Mouse (Mus musculus) olfactory bulb, adult 2 months (tissue): ENCODE data around the gene Ufl1. TPM values are rescaled to one million over a fixed set of nuclear protein-coding genes. Genes with fewer than 3 reads are reported as not detected.
"Not testable (repeated sequence)": the region's sequence is repeated elsewhere in the genome, so short reads cannot be mapped to it uniquely, and the experiment has no call there.

Experiments
- H3K27ac ChIP-seq: fragments of 200-500 bp; 2 replicates; pipeline ENCODE4 v1.5.1; 2012; ENCODE audit warnings: low read depth, low read length; ENCODE audit not compliant: insufficient read depth
- H3K4me1 ChIP-seq: fragments of 200-500 bp; 2 replicates; pipeline ENCODE4 v1.6.1; 2012; ENCODE audit warnings: low read length; ENCODE audit not compliant: control insufficient read depth, insufficient read depth
- H3K4me3 ChIP-seq: fragments of 200-500 bp; 2 replicates; pipeline ENCODE4 v1.5.1; 2012; ENCODE audit warnings: mild to moderate bottlenecking, low read depth, low read length, moderate library complexity; ENCODE audit not compliant: insufficient read depth
- CTCF ChIP-seq: fragments of 200-500 bp; IDR thresholded peaks from 2 replicates; pipeline ENCODE4 v1.5.1; 2012; ENCODE audit warnings: low read depth, mild to moderate bottlenecking, low read length, moderate library complexity; ENCODE audit not compliant: insufficient read depth
- POLR2A ChIP-seq: fragments of 200-500 bp; IDR thresholded peaks from 2 replicates; pipeline ENCODE4 v1.6.1; 2012; ENCODE audit warnings: mild to moderate bottlenecking, low read depth, low read length, moderate library complexity; ENCODE audit not compliant: insufficient read depth
- WGBS: fragments of 180-500 bp; shearing (Covaris S2); methylation state at CpG from one replicate; pipeline ENCODE4 v1.1.7; 2018; 5-methylcytosine and 5-hydroxymethylcytosine counted together
- polyA plus RNA-seq: library from polyadenylated mRNA; stranded (reverse); fragments of >200 nt; gene quantifications from 2 replicates; pipeline ENCODE4 v1.2.4, GENCODE M21; 2012; ENCODE audit warnings: low replicate concordance; ENCODE audit not compliant: missing spikeins, insufficient read depth, insufficient read length

Ufl1 gene
- polyA plus RNA-seq = not detected in 2 replicates

DNA sequence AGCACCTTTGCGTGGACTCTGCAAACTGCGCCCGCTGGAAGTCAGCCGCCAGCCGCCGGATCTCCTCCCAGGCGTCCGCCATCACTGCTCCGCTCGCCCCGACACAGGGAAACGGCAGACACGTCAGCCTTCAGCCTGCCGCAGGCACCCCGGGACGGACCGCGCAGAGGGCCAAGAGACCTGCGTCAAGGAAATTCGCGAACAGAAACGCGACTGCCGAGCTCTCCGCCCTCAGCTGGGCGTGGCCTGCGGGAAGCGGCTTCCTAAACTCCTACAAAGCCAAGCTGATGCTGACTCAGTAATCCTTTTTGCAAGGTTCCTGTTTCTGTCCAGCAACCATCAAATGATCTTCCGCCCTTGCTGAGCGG lies at the start of gene Ufl1:
Gene Ufl1 (minus strand): TSS at position 151 of the 368 bp plus-strand sequence.
- peak within 1 kb of the TSS; percentile 97 for H3K27ac ChIP-seq
- WGBS = 0% methylated on average over 30 of the region's 30 CpGs
- H3K4me3 ChIP-seq = peak within 1 kb of the TSS; percentile 94
- H3K4me1 ChIP-seq = no peaks in the 10 kb centered on the region
- TF ChIP-seq POLR2A = peak; percentile 82
- TF ChIP-seq CTCF = no peak

DNA sequence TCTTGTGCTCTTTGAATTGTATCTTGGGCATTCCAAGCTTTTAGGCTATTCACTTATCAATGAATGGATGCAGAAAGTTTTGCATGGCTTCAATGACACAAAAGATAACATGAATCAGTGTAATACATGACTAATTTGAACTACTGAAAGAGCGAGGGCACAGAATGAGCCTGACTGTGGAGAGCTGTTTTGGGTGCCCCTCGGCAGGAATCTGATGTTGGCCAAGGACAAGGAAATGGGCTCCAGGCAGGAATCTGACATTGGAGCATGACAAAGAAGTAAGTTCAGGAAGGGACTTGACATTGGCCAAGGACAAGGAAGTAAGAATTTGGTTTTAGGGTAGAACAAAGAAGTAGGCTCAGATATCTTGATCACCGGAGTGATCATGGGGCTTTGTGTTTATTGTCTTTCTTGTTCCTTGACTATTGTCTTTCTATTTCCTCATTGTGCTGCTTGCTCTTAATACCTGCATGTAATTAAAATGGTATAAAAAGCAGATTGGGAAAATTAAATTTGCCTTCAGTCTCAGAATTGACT lies 44.1 kb upstream of the Ufl1 start:
- 69% methylated on average over 3 of the region's 3 CpGs for WGBS
- H3K4me3 ChIP-seq = no peak overlapping the region
- no peak for TF ChIP-seq POLR2A
- no peak for TF ChIP-seq CTCF

DNA sequence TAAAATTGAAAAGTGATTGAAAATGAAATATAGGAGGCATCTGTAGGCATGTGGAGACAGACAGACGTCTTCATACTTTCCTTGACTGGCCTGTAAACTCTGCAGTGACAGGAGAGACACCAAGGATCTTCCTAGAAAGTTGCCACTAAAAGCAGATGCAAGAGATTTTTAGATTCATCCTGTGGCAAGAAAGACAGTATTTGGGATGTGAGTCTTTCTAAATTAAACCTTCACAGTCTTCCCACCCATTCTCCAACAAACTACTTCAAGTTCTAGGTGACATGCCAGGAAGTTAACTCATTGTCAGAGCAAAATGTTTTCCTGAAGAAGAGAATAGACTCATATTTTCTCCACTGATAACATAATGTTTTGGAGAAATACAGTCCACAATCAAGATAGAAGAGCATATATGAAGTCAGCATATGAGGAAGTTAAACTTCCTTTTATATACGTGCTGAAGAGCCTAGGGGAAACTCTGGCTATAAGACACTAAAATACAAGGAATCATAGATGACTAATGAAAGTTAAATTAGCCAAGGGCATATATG lies 41.1 kb upstream of the Ufl1 start:
- WGBS = 82% methylated on average over 2 of the region's 2 CpGs
- TF ChIP-seq POLR2A (no peak), CTCF (no peak)
- Histone ChIP-seq H3K4me3 (no peak overlapping the region), H3K4me1 (no peaks in the 10 kb centered on the region), H3K27ac (no peak overlapping the region)

More for the DNA sequence above, 44.1 kb upstream of the Ufl1 start:
- Histone ChIP-seq H3K27ac (no peak overlapping the region), H3K4me1 (no peaks in the 10 kb centered on the region)

DNA sequence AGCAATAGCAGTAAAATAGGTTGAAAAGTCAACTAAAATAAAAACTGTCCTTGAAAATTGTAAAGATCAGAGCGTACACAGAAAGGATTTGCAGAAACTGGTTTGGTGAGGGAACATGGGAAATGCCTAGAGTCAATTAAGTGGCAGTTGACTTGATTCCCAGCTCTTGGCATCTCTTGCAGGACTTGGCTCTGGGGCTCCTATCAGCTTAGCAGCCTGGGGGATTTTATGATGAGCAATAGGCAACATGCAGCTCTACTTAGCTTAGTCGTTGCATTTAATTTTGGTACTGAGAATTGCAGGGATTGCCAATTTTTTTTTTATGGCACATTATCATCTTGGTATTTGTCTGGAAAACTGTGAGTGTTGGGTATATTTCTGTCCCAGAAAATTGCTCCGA lies 32.1 kb upstream of the Ufl1 start:
- Histone ChIP-seq H3K4me1 (no peaks in the 10 kb centered on the region), H3K27ac (no peak overlapping the region), H3K4me3 (no peak overlapping the region)
- 57% methylated on average over 3 of the region's 3 CpGs for WGBS
- TF ChIP-seq CTCF = no peak
- no peak for TF ChIP-seq POLR2A

DNA sequence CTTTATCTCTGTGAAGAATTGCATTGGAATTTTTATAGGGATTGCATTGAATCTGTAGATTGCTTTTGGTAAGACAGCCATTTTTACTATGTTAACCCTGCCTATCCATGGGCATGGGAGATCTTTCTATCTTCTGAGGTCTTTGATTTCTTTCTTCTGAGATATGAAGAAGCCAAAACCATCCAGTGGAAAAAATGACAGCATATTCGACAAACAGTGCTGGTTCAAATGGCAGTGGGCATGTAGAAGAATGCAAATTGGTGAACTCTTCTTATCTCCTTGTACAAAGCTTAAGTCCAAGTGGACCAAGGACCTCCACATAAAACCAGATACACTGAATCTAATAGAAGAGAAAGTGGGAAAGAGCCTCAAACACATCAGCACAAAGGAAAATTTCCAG lies 3.4 kb upstream of the Ufl1 start:
- 84% methylated on average over 1 of the region's 1 CpGs for WGBS
- H3K27ac ChIP-seq = not testable (repeated sequence)

DNA sequence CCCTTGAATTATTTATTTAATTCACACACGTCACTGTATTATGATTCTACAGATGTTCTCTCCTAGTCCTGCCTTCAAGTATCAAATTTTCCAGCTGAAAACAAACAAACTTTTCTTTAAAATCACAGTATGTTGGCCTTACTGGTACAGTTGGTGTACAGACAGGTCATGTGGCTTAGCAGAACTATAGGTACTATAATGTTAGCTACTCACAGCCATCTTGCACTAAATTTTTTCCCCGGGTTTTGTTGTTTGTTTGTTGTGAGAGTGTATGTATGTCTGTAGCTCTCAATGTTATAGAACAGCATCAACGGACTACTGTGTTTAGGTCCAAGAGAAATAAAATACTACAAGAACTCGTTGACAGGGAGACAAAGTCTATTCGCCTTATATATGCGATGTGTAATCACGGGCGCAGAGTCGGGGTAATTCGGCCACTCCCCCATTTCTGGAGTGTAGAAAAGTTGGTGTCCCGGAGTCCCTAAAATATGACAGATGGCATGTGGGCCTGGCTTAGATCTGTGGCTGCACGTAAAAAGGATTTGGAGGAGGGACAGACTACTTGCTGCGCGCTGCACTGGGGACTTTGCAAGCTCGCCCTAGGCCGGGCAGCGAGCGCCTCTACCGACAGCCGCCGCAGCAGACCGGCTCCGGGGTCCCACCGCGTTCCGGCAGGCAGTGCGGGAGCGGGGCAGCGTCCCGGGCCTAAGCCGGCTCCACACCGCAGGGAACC lies 517 bp downstream of the Ufl1 start:
- H3K4me3 ChIP-seq = peak overlapping the region; percentile 94
- TF ChIP-seq POLR2A (no peak), CTCF (no peak)
- H3K4me1 ChIP-seq = no peaks in the 10 kb centered on the region
- WGBS = under 1% methylated on average over 32 of the region's 32 CpGs
- peak overlapping the region; percentile 97 for H3K27ac ChIP-seq

More for the DNA sequence above, 3.4 kb upstream of the Ufl1 start:
- not testable (repeated sequence) for H3K4me3 ChIP-seq, H3K4me1 ChIP-seq

DNA sequence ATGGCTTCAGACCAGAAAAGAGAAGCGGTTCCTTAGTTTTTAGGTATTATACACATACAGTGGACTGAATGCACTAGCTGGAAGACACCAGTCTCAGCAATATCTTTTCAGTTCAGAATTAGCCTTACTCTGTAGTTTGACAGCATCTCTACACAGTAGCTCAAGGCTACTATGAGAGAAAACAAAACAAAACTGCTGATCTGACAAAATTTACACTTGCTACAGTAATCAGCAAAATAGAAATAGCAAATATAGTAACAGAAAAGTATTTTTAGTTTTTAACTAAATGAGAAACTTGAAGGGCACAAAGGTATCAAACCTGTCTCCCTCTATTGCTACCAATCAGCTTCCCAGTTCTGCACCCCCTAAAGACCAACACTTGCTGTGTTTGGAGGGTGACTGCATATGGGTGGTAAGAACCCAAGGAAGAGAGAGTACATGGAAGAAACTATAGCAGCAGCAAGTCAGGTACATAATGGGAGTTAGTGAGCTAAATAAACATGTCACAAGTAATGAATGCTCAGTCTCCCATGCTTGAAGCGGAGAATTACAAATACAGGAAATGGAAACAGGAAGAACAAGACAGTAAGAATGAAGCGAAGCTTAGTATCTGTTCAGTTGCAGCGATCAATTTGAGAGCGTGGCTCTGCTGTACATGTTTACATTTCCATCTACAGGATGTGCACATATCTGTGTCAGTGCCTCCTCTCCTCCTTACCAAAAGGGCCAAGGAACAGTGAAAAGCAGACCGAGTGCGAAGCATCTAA lies 8.6 kb downstream of the Ufl1 start:
- TF ChIP-seq CTCF (no peak), POLR2A (no peak)
- no peak overlapping the region for H3K4me3 ChIP-seq
- WGBS = 93% methylated on average over 7 of the region's 7 CpGs
- H3K4me1 ChIP-seq = no peaks in the 10 kb centered on the region
- no peak overlapping the region for H3K27ac ChIP-seq

DNA sequence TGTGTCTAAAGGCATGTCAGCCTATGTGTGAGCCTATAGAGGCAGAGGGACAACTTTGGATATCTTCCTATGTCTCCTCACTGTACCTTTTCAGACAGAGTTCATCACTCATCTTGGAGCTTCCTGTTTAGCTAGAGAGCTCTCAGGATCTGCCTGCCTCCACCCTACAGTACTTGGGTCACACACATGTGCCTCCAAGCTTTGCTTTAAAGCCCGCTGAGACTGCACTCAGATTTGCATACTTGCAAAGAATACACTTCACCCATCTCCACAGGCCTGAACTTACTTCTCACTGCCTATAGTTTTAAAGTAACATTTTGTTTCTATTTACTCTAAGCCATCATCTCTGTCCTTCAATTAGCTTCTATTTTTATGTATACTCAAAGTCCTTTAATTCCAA lies 9.7 kb downstream of the Ufl1 start:
- WGBS = 97% methylated on average over 1 of the region's 1 CpGs
- no peak for TF ChIP-seq POLR2A
- TF ChIP-seq CTCF = no peak
- no peak overlapping the region for H3K27ac ChIP-seq
- H3K4me1 ChIP-seq = no peaks in the 10 kb centered on the region
- no peak overlapping the region for H3K4me3 ChIP-seq

DNA sequence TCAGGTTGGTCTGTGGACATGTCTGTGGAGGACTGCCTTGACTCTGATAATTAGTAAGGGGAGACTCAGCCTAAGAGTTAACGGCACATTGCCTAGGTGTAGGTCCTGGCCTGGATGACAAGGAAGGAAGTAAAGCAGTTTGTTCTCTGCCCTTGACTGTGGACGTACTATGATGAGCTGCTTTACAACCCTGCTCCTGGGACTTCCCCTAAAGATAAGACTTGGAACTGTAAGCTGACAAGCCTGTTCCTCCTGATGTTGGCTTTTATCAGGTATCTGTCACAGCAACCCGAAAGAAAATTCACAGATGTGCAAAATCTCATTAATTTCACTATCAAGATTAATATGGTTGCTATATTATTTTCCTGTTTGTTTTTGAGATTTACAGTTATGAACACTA lies 14.5 kb downstream of the Ufl1 start:
- Histone ChIP-seq H3K27ac (no peak overlapping the region), H3K4me3 (no peak overlapping the region), H3K4me1 (no peaks in the 10 kb centered on the region)
- TF ChIP-seq CTCF = no peak
- TF ChIP-seq POLR2A = no peak
- WGBS = 98% methylated on average over 3 of the region's 3 CpGs
